Mouse (Mus musculus) gastrocnemius, postnatal 10 days (tissue): ENCODE data around the gene Gm15262. TPM values are rescaled to one million over a fixed set of nuclear protein-coding genes. Genes with fewer than 3 reads are reported as not detected.
"Not testable (repeated sequence)": the region's sequence is repeated elsewhere in the genome, so short reads cannot be mapped to it uniquely, and the experiment has no call there.

ENCODE experiments used
- DNase-seq: peaks from one replicate; pipeline ENCODE4 v3.0.0; 2021; ENCODE audit warnings: mixed read lengths
- long read RNA-seq, 2 experiments: library from polyadenylated mRNA; stranded (forward); transcript quantifications; one replicate each; pipeline ENCODE4 v2.0.0; 2021
- total RNA-seq, 2 experiments: library from RNA; stranded (reverse); gene quantifications; 2 replicates each; pipeline ENCODE4 v1.2.3; 2021

Gene Gm15262
- total RNA-seq = under 1 TPM; 0.23 to 0.33 TPM
- long read RNA-seq, experiment 1 = 0 reads
- long read RNA-seq, experiment 2 = 0 reads

GRCm38 (mm10) chrX:161287156-161287555 lies at the start of gene Gm15262:
Gm15262 (plus strand) TSS chrX:161287456.
- not testable (repeated sequence) for DNase-seq

GRCm38 (mm10) chrX:161308131-161308530 lies 20.9 kb downstream of the Gm15262 start:
- DNase-seq = no peak

- DNase-seq = no peak
Observed at GRCm38 (mm10) chrX:161316443-161316842, 29.2 kb downstream of the Gm15262 start.

- no peak for DNase-seq
Observed at GRCm38 (mm10) chrX:161370927-161371326, 83.7 kb downstream of the Gm15262 start.

- DNase-seq = no peak
Observed at GRCm38 (mm10) chrX:161371461-161371860, 84.2 kb downstream of the Gm15262 start.

- DNase-seq = no peak
Observed at GRCm38 (mm10) chrX:161375568-161375967, 88.3 kb downstream of the Gm15262 start.

- peak; percentile 43 for DNase-seq
Observed at GRCm38 (mm10) chrX:161385791-161386190, 98.5 kb downstream of the Gm15262 start.

- DNase-seq = no peak
Observed at GRCm38 (mm10) chrX:161387942-161388341, 100.7 kb downstream of the Gm15262 start.

GRCm38 (mm10) chrX:161399110-161399509 lies 111.9 kb downstream of the Gm15262 start:
- peak; percentile 74 for DNase-seq

GRCm38 (mm10) chrX:161411151-161411550 lies 123.9 kb downstream of the Gm15262 start:
- DNase-seq = no peak

Other genes starting within 250 kb of the Gm15262 start
- 1 to 10 TPM; 1.8 to 2.5 TPM for gene Scml2, start 170.3 kb upstream of the Gm15262 start, total RNA-seq